Mouse (Mus musculus) hematopoietic stem cell, adult 5-6 weeks (primary cell): ENCODE results near the gene Tln2. TPM values are rescaled to one million over a fixed set of nuclear protein-coding genes. Genes with fewer than 3 reads are reported as not detected.

Source experiments
- ATAC-seq, 2 experiments: fragments of 125-278 bp in 1 of 2; replicated peaks in 1 of 2; 2 replicates each; pipeline ENCODE4 v1.8.0; 2016 to 2017; ENCODE audit warnings: inconsistent platforms in 2 of 2, mild to moderate bottlenecking in 2 of 2, moderate number of reproducible peaks in 2 of 2, low read depth in 1 of 2, moderate TSS enrichment in 1 of 2; ENCODE audit not compliant: low FRiP score in 2 of 2, poor library complexity in 2 of 2, severe bottlenecking in 2 of 2, insufficient read depth in 1 of 2, low TSS enrichment in 1 of 2
- total RNA-seq: library from RNA; stranded (forward); fragments of 172-1452, 232-1000 nt; gene quantifications from 2 replicates; pipeline ENCODE4 v1.2.3, GENCODE M21; 2017

Tln2 gene
- total RNA-seq, 1 experiment from 2014 or later: 0.50 TPM

GRCm38 (mm10) chr9:67424110-67424509 is 135.4 kb downstream of the Tln2 start:
- ATAC-seq: no peak

GRCm38 (mm10) chr9:67418092-67418491 is 141.4 kb downstream of the Tln2 start:
- no peak for ATAC-seq

- ATAC-seq: no peak
Measured at GRCm38 (mm10) chr9:67410667-67411066, 148.8 kb downstream of the Tln2 start.

GRCm38 (mm10) chr9:67404736-67405135 is 154.8 kb downstream of the Tln2 start:
- ATAC-seq: peak; percentile 82 to 94

- ATAC-seq: no peak
Measured at GRCm38 (mm10) chr9:67399563-67399962, 159.9 kb downstream of the Tln2 start.

GRCm38 (mm10) chr9:67397756-67398155 is 161.7 kb downstream of the Tln2 start:
- no peak for ATAC-seq

- no peak for ATAC-seq
Measured at GRCm38 (mm10) chr9:67396446-67396845, 163.1 kb downstream of the Tln2 start.

- ATAC-seq: no peak
Measured at GRCm38 (mm10) chr9:67384028-67384590, 175.4 kb downstream of the Tln2 start.

- ATAC-seq: no peak
Measured at GRCm38 (mm10) chr9:67380095-67380494, 179.4 kb downstream of the Tln2 start.

GRCm38 (mm10) chr9:67378772-67379171 is 180.7 kb downstream of the Tln2 start:
- ATAC-seq: no peak

- no peak for ATAC-seq
Measured at GRCm38 (mm10) chr9:67368078-67368477, 191.4 kb downstream of the Tln2 start.

- ATAC-seq: no peak
Measured at GRCm38 (mm10) chr9:67362511-67362910, 197.0 kb downstream of the Tln2 start.

- no peak for ATAC-seq
Measured at GRCm38 (mm10) chr9:67362053-67362452, 197.4 kb downstream of the Tln2 start.

- ATAC-seq: no peak
Measured at GRCm38 (mm10) chr9:67361511-67361910, 198.0 kb downstream of the Tln2 start.

- no peak for ATAC-seq
Measured at GRCm38 (mm10) chr9:67354356-67354755, 205.1 kb downstream of the Tln2 start.

GRCm38 (mm10) chr9:67353365-67353764 is 206.1 kb downstream of the Tln2 start:
- no peak for ATAC-seq

- ATAC-seq: no peak
Measured at GRCm38 (mm10) chr9:67348983-67349382, 210.5 kb downstream of the Tln2 start.

- ATAC-seq: no peak
Measured at GRCm38 (mm10) chr9:67347184-67347583, 212.3 kb downstream of the Tln2 start.

GRCm38 (mm10) chr9:67331281-67331680 is 228.2 kb downstream of the Tln2 start:
- no peak for ATAC-seq
